In genomic region chrX:7958868-7959267, GRCm38 (mm10) we compare ENCODE assay signal across 38 mouse cellular contexts. TPM values are rescaled to one million over a fixed set of nuclear protein-coding genes. Genes with fewer than 3 reads are reported as not detected.
"Had no signal": no experiment of that assay in that cellular context is flagged by ENCODE, and none has a peak within 500 bp of the region (broad histone marks: within the 10 kb centered on the region; RNA-seq: fewer than 3 reads in every experiment).

No protein-coding gene starts in this region.

- H3K9ac ChIP-seq: embryonic facial prominence, embryonic 12.5 days; embryonic facial prominence, embryonic 13.5 days; embryonic facial prominence, embryonic 15.5 days; forebrain, embryonic 12.5 days; forebrain, embryonic 13.5 days; forebrain, embryonic 15.5 days; forebrain, postnatal 0 days had no signal

- H3K36me3 ChIP-seq: embryonic facial prominence, embryonic 10.5 days; embryonic facial prominence, embryonic 12.5 days; embryonic facial prominence, embryonic 13.5 days; embryonic facial prominence, embryonic 15.5 days; forebrain, embryonic 10.5 days; forebrain, embryonic 12.5 days; forebrain, embryonic 15.5 days had no signal

- H3K4me1 ChIP-seq: embryonic facial prominence, embryonic 10.5 days; embryonic facial prominence, embryonic 12.5 days; embryonic facial prominence, embryonic 13.5 days; embryonic facial prominence, embryonic 15.5 days; forebrain, embryonic 10.5 days; forebrain, embryonic 12.5 days; forebrain, embryonic 13.5 days; forebrain, embryonic 15.5 days had no signal

- ATAC-seq: forebrain, embryonic 13.5 days; forebrain, embryonic 14.5 days; forebrain, embryonic 15.5 days; forebrain, embryonic 16.5 days; forebrain, postnatal 0 days had no signal

- H3K27me3 ChIP-seq: embryonic facial prominence, embryonic 12.5 days; embryonic facial prominence, embryonic 13.5 days; embryonic facial prominence, embryonic 15.5 days; forebrain, embryonic 12.5 days; forebrain, embryonic 13.5 days; forebrain, embryonic 15.5 days had no signal

- H3K9me3 ChIP-seq: embryonic facial prominence, embryonic 10.5 days; embryonic facial prominence, embryonic 12.5 days; embryonic facial prominence, embryonic 13.5 days; embryonic facial prominence, embryonic 15.5 days; forebrain, embryonic 12.5 days; forebrain, embryonic 13.5 days; forebrain, embryonic 15.5 days had no signal

- H3K27ac ChIP-seq: embryonic facial prominence, embryonic 10.5 days; embryonic facial prominence, embryonic 12.5 days; embryonic facial prominence, embryonic 13.5 days; embryonic facial prominence, embryonic 15.5 days; forebrain, embryonic 10.5 days; forebrain, embryonic 12.5 days; forebrain, embryonic 13.5 days; forebrain, embryonic 15.5 days; gastrocnemius, adult 2 months; heart, adult 2 months had no signal

- H3K4me3 ChIP-seq: embryonic facial prominence, embryonic 10.5 days; embryonic facial prominence, embryonic 12.5 days; embryonic facial prominence, embryonic 13.5 days; embryonic facial prominence, embryonic 15.5 days; erythroblast, embryonic 14.5 days; forebrain, embryonic 10.5 days; forebrain, embryonic 12.5 days; forebrain, embryonic 13.5 days; forebrain, embryonic 15.5 days; gastrocnemius, adult 2 months; heart, adult 2 months had no signal

- DNase-seq: cerebellum, adult 9-10 months; cerebellum, adult 9-11 months; cerebellum, postnatal 10 days; cerebellum, postnatal 14 days; cerebellum, postnatal 25 days; cerebellum, postnatal 36 days; embryo, embryonic 11 days; forebrain, postnatal 0 days; gastrocnemius, adult 2 months; gastrocnemius, postnatal 10 days; gastrocnemius, postnatal 14 days; gastrocnemius, postnatal 25 days; gastrocnemius, postnatal 36 days; heart, adult 18-20 months; heart, adult 2 months had no signal

RNA-seq across cellular contexts. Expression of gene Gata1, which starts 19.0 kb away (rescaled TPM):
- total RNA-seq: forebrain, postnatal 0 days; gastrocnemius, adult 18-20 months; gastrocnemius, adult 2 months; gastrocnemius, postnatal 25 days; gastrocnemius, postnatal 36 days; heart, adult 18-20 months had no signal
- polyA plus RNA-seq: cortical plate, adult 2 months; forebrain, embryonic 16.5 days; forebrain, postnatal 0 days; frontal cortex, adult 2 months had no signal

RNA-seq across cellular contexts. Expression of gene Eras, which starts 30.5 kb away (rescaled TPM):
- total RNA-seq: common myeloid progenitor, adult 5-6 weeks; forebrain, postnatal 0 days; gastrocnemius, adult 18-20 months; gastrocnemius, adult 2 months; gastrocnemius, adult 8-10 months; gastrocnemius, postnatal 10 days; gastrocnemius, postnatal 14 days; gastrocnemius, postnatal 25 days; gastrocnemius, postnatal 36 days; gastrocnemius, postnatal 4 days; granulocyte monocyte progenitor cell, adult 5-6 weeks; heart, adult 18-20 months; heart, adult 2 months; heart, adult 8-10 months had no signal
- polyA plus RNA-seq: cortical plate, adult 2 months; embryonic facial prominence, embryonic 10.5 days; embryonic facial prominence, embryonic 11.5 days; embryonic facial prominence, embryonic 12.5 days; embryonic facial prominence, embryonic 13.5 days; embryonic facial prominence, embryonic 14.5 days; embryonic facial prominence, embryonic 15.5 days; erythroblast, embryonic 14.5 days; forebrain, embryonic 11.5 days; forebrain, embryonic 12.5 days; forebrain, embryonic 13.5 days; forebrain, embryonic 14.5 days; forebrain, embryonic 15.5 days; forebrain, embryonic 16.5 days; forebrain, postnatal 0 days; heart, adult 2 months had no signal

RNA-seq across cellular contexts. Expression of gene Pcsk1n, which starts 39.2 kb away (rescaled TPM):
- total RNA-seq: common myeloid progenitor, adult 5-6 weeks; gastrocnemius, adult 18-20 months; gastrocnemius, adult 2 months; gastrocnemius, adult 8-10 months; gastrocnemius, postnatal 25 days; gastrocnemius, postnatal 36 days; granulocyte monocyte progenitor cell, adult 5-6 weeks had no signal
- polyA plus RNA-seq: erythroblast, embryonic 14.5 days had no signal

RNA-seq across cellular contexts. Expression of gene Gm10490, which starts 49.5 kb away (rescaled TPM):
- total RNA-seq: common myeloid progenitor, adult 5-6 weeks; forebrain, postnatal 0 days; gastrocnemius, adult 18-20 months; gastrocnemius, adult 2 months; gastrocnemius, postnatal 10 days; gastrocnemius, postnatal 14 days; gastrocnemius, postnatal 25 days; gastrocnemius, postnatal 36 days; gastrocnemius, postnatal 4 days; granulocyte monocyte progenitor cell, adult 5-6 weeks; heart, adult 18-20 months; heart, adult 2 months; heart, adult 8-10 months had no signal
- polyA plus RNA-seq: cortical plate, adult 2 months; embryonic facial prominence, embryonic 11.5 days; embryonic facial prominence, embryonic 12.5 days; embryonic facial prominence, embryonic 13.5 days; embryonic facial prominence, embryonic 14.5 days; embryonic facial prominence, embryonic 15.5 days; erythroblast, embryonic 14.5 days; forebrain, embryonic 10.5 days; forebrain, embryonic 11.5 days; forebrain, embryonic 12.5 days; forebrain, embryonic 13.5 days; forebrain, embryonic 14.5 days; forebrain, embryonic 15.5 days; forebrain, embryonic 16.5 days; forebrain, postnatal 0 days; frontal cortex, adult 2 months; gonadal fat pad, adult 2 months; heart, adult 2 months had no signal
